Mouse (Mus musculus) liver, postnatal 0 days (tissue): ENCODE measurements around the gene Ppef1. TPM values are rescaled to one million over a fixed set of nuclear protein-coding genes. Genes with fewer than 3 reads are reported as not detected.
A peak's percentile ranks its signal among the peaks of the same experiment; 100 is the strongest.

Source experiments
- ATAC-seq: fragments of 200-750 bp; cut with Nextera tagmentation; 2 replicates; pipeline ENCODE4 v1.8.0; 2017; ENCODE audit warnings: mild to moderate bottlenecking, moderate library complexity
- DNase-seq: peaks from one replicate; pipeline ENCODE4 v3.0.0-alpha.2; 2016
- H3K27ac ChIP-seq: fragments of 300-500 bp; sonication (generic); 2 replicates; pipeline ENCODE4 v1.5.1; 2014; ENCODE audit warnings: antibody characterized with exemption, moderate library complexity, mild to moderate bottlenecking, low read depth
- H3K27me3 ChIP-seq: fragments of 300-500 bp; sonication (generic); 2 replicates; pipeline ENCODE4 v1.6.1; 2014; ENCODE audit warnings: low read length, control low read depth, mixed read lengths; ENCODE audit not compliant: insufficient read depth
- H3K36me3 ChIP-seq: fragments of 300-500 bp; sonication (generic); replicated peaks from 2 replicates; pipeline ENCODE4 v1.6.1; 2014; ENCODE audit warnings: mild to moderate bottlenecking, control low read depth, low read length, moderate library complexity, mixed read lengths; ENCODE audit not compliant: insufficient read depth
- H3K4me1 ChIP-seq: fragments of 300-500 bp; sonication (generic); 2 replicates; pipeline ENCODE4 v1.6.1; 2014; ENCODE audit warnings: antibody characterized with exemption, mild to moderate bottlenecking, control low read depth; ENCODE audit not compliant: insufficient read depth
- H3K4me2 ChIP-seq: fragments of 300-500 bp; sonication (generic); 2 replicates; pipeline ENCODE4 v1.6.1; 2014; ENCODE audit warnings: low read depth, mild to moderate bottlenecking, low read length, moderate library complexity, mixed read lengths
- H3K4me3 ChIP-seq: fragments of 300-500 bp; sonication (generic); 2 replicates; pipeline ENCODE4 v1.5.1; 2014; ENCODE audit warnings: low read depth, low read length
- H3K9ac ChIP-seq: fragments of 300-500 bp; sonication (generic); replicated peaks from 2 replicates; pipeline ENCODE4 v1.6.1; 2014; ENCODE audit warnings: mild to moderate bottlenecking, moderate library complexity
- H3K9me3 ChIP-seq: fragments of 300-500 bp; sonication (generic); 2 replicates; pipeline ENCODE4 v1.6.1; 2016; ENCODE audit warnings: mild to moderate bottlenecking, control low read depth, low read length, mixed read lengths
- CTCF ChIP-seq: sonication (generic); IDR thresholded peaks from 2 replicates; pipeline ENCODE4 v1.5.1; 2016; ENCODE audit warnings: antibody characterized with exemption, low read depth
- EP300 ChIP-seq: IDR thresholded peaks from 2 replicates; pipeline ENCODE4 v1.6.1; 2016; ENCODE audit warnings: antibody characterized with exemption, low read depth, mild to moderate bottlenecking
- WGBS: fragments of 180-500 bp; shearing (Covaris S2); extraction: QIAGEN DNeasy Blood & Tissue Kit; methylation state at CpG from one replicate; pipeline ENCODE4 v1.1.7; 2014; ENCODE audit not compliant: insufficient replicate concordance; 5-methylcytosine and 5-hydroxymethylcytosine counted together
- polyA plus RNA-seq: library from polyadenylated mRNA; unstranded; fragments of >200 nt; fragmentation: Nextera tagmentation; extraction: Ambion mirVana; gene quantifications from 2 replicates; pipeline ENCODE4 v1.2.1, GENCODE M21; 2015

The Ppef1 gene
- polyA plus RNA-seq, 1 experiment from 2014 or later, result not detected

DNA sequence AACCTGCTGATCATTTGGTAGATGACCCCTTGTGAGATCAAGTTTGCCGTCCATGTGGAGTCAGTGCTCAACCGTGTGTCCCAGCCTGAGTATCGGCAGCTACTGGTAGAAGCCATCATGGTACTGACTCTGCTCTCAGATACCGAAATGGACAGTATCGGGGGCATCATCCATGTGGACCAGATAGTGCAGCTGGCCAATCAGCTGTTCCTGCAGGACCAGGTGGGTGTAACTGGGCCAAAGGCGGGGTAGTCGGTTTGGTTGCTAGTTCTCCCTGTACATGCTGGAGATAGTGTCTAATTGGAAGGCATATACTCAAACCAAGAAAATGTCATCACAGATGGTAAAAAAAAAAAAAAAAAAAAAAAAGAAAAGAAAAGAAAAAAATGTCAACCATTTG, 145.4 kb downstream of the Ppef1 start:
- TF ChIP-seq CTCF, result no peak
- no peak for TF ChIP-seq EP300
- 89% methylated on average over 7 of the region's 7 CpGs for WGBS
- no peaks in the 10 kb centered on the region for H3K4me1 ChIP-seq
- H3K4me3 ChIP-seq, result no peak overlapping the region
- no peak for ATAC-seq
- no peak overlapping the region for H3K9ac ChIP-seq
- no peak overlapping the region for H3K27ac ChIP-seq
- H3K36me3 ChIP-seq, result peaks cover 8% of the 10 kb centered on the region; the same call in 1 of the 2 replicates
- no peaks in the 10 kb centered on the region for H3K27me3 ChIP-seq
- H3K9me3 ChIP-seq, result no peaks in the 10 kb centered on the region
- no peak overlapping the region for H3K4me2 ChIP-seq
- DNase-seq, result no peak

GRCm38 (mm10) chrX:160588523-160588922, 147.0 kb downstream of the Ppef1 start:
- WGBS, result 97% methylated on average over 4 of the region's 4 CpGs
- no peaks in the 10 kb centered on the region for H3K4me1 ChIP-seq
- no peak overlapping the region for H3K4me3 ChIP-seq
- no peak overlapping the region for H3K27ac ChIP-seq
- no peak overlapping the region for H3K9ac ChIP-seq
- no peak for ATAC-seq
- no peak overlapping the region for H3K4me2 ChIP-seq
- no peak for TF ChIP-seq CTCF
- no peak for TF ChIP-seq EP300
- no peak for DNase-seq
- peaks cover 8% of the 10 kb centered on the region; the same call in 1 of the 2 replicates for H3K36me3 ChIP-seq
- H3K27me3 ChIP-seq, result no peaks in the 10 kb centered on the region
- no peaks in the 10 kb centered on the region for H3K9me3 ChIP-seq

- H3K9ac ChIP-seq, result no peak overlapping the region
- H3K27me3 ChIP-seq, result no peaks in the 10 kb centered on the region
- no peak overlapping the region for H3K4me3 ChIP-seq
- 0 out of 2 replicates have a peak, but pooled peaks cover 3% of the 10 kb centered on the region for H3K36me3 ChIP-seq
- H3K9me3 ChIP-seq, result no peaks in the 10 kb centered on the region
- 46% methylated on average over 1 of the region's 1 CpGs for WGBS
- H3K27ac ChIP-seq, result no peak overlapping the region
- no peak overlapping the region for H3K4me2 ChIP-seq
- H3K4me1 ChIP-seq, result no peaks in the 10 kb centered on the region
- DNase-seq (no peak), ATAC-seq (no peak)
- TF ChIP-seq CTCF (no peak), EP300 (no peak)
Observed at GRCm38 (mm10) chrX:160585110-160585509, 150.5 kb downstream of the Ppef1 start.

GRCm38 (mm10) chrX:160584148-160584838, 151.3 kb downstream of the Ppef1 start:
- no peak overlapping the region for H3K27ac ChIP-seq
- H3K9ac ChIP-seq, result no peak overlapping the region
- H3K4me2 ChIP-seq, result no peak overlapping the region
- no peaks in the 10 kb centered on the region for H3K9me3 ChIP-seq
- no peaks in the 10 kb centered on the region for H3K4me1 ChIP-seq
- WGBS, result 83% methylated on average over 4 of the region's 4 CpGs
- H3K36me3 ChIP-seq, result 0 out of 2 replicates have a peak, but pooled peaks cover 2% of the 10 kb centered on the region
- ATAC-seq, result no peak
- H3K27me3 ChIP-seq, result no peaks in the 10 kb centered on the region
- DNase-seq, result no peak
- no peak overlapping the region for H3K4me3 ChIP-seq
- no peak for TF ChIP-seq EP300
- TF ChIP-seq CTCF, result no peak

DNA sequence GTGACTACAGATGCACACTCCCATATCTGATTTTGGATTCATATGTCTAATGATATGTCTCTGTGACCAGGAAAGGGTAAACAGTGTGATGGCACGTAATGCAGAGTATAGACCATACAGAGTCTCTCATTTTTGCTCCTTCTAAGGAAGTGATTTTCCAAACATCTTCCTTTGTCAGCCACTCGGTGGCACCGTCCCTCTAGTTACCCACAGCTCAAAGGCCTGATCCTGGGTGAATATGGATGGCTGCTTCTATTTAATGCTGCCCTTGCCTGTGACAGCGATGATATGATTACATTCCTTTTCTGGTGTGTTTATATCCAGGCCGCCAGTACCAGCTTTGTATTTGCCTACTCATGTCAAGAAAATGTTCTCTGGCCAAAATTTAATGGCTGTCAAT, 152.0 kb downstream of the Ppef1 start:
- TF ChIP-seq CTCF (0 out of 2 replicates have a peak, but pooled peaks have one; percentile 23), EP300 (no peak)
- DNase-seq, result no peak

More for the DNA sequence above, 152.0 kb downstream of the Ppef1 start:
- no peaks in the 10 kb centered on the region for H3K4me1 ChIP-seq
- H3K9ac ChIP-seq, result no peak overlapping the region
- no peaks in the 10 kb centered on the region for H3K9me3 ChIP-seq
- H3K4me2 ChIP-seq, result no peak overlapping the region
- 73% methylated on average over 5 of the region's 5 CpGs for WGBS
- H3K27ac ChIP-seq, result no peak overlapping the region
- H3K36me3 ChIP-seq, result 0 out of 2 replicates have a peak, but pooled peaks cover 2% of the 10 kb centered on the region
- no peaks in the 10 kb centered on the region for H3K27me3 ChIP-seq
- no peak overlapping the region for H3K4me3 ChIP-seq
- no peak for ATAC-seq

Other genes with a start within 250 kb of the Ppef1 start
- 7.6 and 9.5 TPM in 2 replicates for gene Phka2, start 233.6 kb downstream of the Ppef1 start, polyA plus RNA-seq
- gene Rs1, start 32.2 kb upstream of the Ppef1 start, polyA plus RNA-seq, result not detected in 2 replicates
- 0.07 and 0.08 TPM in 2 replicates for gene Gja6, start 171.3 kb upstream of the Ppef1 start, polyA plus RNA-seq